Mouse (Mus musculus): ENCODE measurements around the gene Rps27l. TPM values are rescaled to one million over a fixed set of nuclear protein-coding genes. Genes with fewer than 3 reads are reported as not detected.
"Not testable (repeated sequence)": the region's sequence is repeated elsewhere in the genome, so short reads cannot be mapped to it uniquely, and the experiment has no call there.

The Rps27l gene
- total RNA-seq (2017): 82.7 and 100 TPM in 2 replicates

DNA sequence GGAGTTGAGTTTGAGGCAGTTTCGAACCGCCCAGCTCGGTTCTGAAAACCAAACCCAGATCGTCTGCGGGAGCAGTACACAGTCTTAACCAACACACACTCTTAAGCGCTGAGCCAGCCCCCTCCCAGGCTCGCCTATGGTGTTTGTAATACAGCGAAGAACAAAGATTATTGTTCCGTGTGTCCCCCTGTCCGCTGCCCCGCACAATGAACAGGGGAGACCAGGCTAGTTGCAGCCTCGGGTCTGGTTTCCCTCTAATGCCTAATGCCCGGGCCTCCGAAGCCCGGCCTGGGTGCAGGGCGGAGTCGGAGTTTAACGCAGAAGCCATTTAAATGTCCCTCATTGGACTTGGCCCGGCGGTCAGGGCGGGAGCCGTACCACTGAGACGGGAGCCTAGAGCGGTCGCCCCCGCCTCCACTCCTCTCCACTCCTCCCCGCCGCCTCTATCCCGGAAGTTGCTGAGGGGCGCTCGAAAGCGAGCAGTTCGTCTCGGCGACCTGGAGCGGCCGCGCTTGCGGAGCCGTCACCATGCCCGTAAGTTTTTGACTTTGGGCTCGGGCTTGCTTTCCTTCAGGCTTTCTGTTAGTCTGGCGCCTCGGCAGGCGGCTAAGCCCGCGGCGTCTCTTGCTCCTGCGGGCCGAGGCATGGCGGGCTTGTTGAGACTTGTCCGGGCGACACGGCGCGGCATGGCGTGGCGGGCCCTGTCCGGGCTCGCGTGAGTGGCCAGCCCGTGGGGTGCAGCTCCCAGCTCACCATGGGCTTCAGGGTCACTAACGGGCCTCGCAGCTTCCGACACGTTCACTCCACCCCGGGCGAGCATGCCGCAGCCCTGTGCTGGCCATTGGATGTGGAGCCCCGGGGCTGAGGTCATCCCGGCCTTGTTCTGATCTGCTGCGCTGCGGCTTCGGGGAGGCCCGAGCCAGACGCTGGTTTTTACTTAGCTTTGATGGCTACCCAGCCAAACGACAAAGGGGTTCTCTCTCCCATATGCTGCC is at the start of gene Rps27l:
Gene Rps27l, plus strand, starts transcription at position 440 of the 995 bp plus-strand sequence.
- peak; percentile 98 to 99 for ATAC-seq (replicated peaks in 1 of 2; ENCODE audit: insufficient read depth in 1 of 2, low FRiP score in 2 of 2, low TSS enrichment in 1 of 2, low read depth in 1 of 2, poor library complexity in 2 of 2, severe bottlenecking in 2 of 2)

GRCm38 (mm10) chr9:66896951-66897350 is 48.9 kb upstream of the Rps27l start:
- ATAC-seq (replicated peaks in 1 of 2; ENCODE audit: insufficient read depth in 1 of 2, low FRiP score in 2 of 2, low TSS enrichment in 1 of 2, low read depth in 1 of 2, poor library complexity in 2 of 2, severe bottlenecking in 2 of 2): no peak

- ATAC-seq (replicated peaks in 1 of 2; ENCODE audit: insufficient read depth in 1 of 2, low FRiP score in 2 of 2, low TSS enrichment in 1 of 2, low read depth in 1 of 2, poor library complexity in 2 of 2, severe bottlenecking in 2 of 2): peak; percentile 22 to 49; a peak in 2 of 4 replicates
Observed at GRCm38 (mm10) chr9:66897851-66898250, 48.0 kb upstream of the Rps27l start.

- no peak; a peak in 1 of 4 replicates for ATAC-seq (replicated peaks in 1 of 2; ENCODE audit: insufficient read depth in 1 of 2, low FRiP score in 2 of 2, low TSS enrichment in 1 of 2, low read depth in 1 of 2, poor library complexity in 2 of 2, severe bottlenecking in 2 of 2)
Observed at GRCm38 (mm10) chr9:66899072-66899471, 46.8 kb upstream of the Rps27l start.

DNA sequence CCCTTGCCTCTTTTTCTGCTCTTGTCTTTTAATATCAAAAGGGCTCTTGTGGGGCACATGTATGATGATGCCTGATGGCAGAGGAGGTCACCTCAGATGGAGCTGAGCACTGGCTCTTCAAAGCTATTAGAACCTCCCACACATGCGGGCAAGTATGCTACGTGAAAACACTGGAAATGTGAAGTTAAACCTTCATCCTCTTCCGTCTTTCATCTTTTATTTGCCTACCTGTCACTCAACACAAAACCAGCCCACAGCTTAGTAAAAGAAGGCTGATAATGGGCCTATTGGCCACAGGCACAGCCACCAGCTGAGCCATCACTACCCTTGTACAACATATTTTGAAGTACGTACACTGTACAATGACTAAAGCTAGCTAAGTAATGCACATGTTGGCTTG is 46.4 kb upstream of the Rps27l start:
- ATAC-seq (replicated peaks in 1 of 2; ENCODE audit: insufficient read depth in 1 of 2, low FRiP score in 2 of 2, low TSS enrichment in 1 of 2, low read depth in 1 of 2, poor library complexity in 2 of 2, severe bottlenecking in 2 of 2): no peak

DNA sequence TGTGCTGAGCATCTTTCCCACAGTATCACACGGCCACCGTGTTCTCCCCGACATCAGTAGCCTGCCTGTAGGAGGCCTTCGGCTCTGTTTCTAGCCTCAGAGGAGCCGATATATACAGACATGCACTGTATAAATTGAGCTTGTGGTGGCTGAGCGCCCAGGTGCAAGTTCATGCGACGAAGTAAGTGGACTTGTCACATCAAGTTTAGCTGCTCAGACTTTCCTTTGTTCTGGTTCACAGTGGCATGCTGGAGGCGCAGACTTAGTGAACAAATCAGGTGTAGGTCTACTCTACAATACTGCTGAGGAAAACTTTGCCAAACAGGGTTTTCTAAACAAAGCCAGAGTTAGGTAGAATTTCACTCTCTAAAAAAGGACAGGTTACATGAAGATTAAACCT is 39.9 kb upstream of the Rps27l start:
- ATAC-seq (replicated peaks in 1 of 2; ENCODE audit: insufficient read depth in 1 of 2, low FRiP score in 2 of 2, low TSS enrichment in 1 of 2, low read depth in 1 of 2, poor library complexity in 2 of 2, severe bottlenecking in 2 of 2): no peak

DNA sequence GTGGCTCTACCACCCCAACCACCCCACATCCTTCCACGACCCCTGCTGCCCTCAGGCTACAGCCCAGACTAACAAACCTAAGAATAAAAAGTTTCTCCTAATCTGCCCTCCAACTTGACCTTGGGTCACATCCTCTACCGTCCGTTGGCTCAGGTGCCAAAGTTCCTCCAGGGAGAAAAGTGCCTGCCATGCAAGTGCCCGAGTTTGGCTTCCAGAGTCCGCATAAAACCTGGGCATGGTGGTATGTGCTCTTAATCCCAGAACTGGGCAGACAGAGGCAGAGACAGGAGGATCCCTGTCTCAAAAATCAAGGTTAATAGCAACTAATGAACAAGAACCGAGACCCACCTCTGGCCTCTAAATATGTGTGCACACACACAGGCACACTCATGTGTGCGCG is 38.8 kb upstream of the Rps27l start:
- ATAC-seq (replicated peaks in 1 of 2; ENCODE audit: insufficient read depth in 1 of 2, low FRiP score in 2 of 2, low TSS enrichment in 1 of 2, low read depth in 1 of 2, poor library complexity in 2 of 2, severe bottlenecking in 2 of 2): no peak

GRCm38 (mm10) chr9:66907746-66908397 is 38.0 kb upstream of the Rps27l start:
- peak in 1 of 2 experiments; percentile 31; a peak in 2 of 4 replicates for ATAC-seq (replicated peaks in 1 of 2; ENCODE audit: insufficient read depth in 1 of 2, low FRiP score in 2 of 2, low TSS enrichment in 1 of 2, low read depth in 1 of 2, poor library complexity in 2 of 2, severe bottlenecking in 2 of 2)

DNA sequence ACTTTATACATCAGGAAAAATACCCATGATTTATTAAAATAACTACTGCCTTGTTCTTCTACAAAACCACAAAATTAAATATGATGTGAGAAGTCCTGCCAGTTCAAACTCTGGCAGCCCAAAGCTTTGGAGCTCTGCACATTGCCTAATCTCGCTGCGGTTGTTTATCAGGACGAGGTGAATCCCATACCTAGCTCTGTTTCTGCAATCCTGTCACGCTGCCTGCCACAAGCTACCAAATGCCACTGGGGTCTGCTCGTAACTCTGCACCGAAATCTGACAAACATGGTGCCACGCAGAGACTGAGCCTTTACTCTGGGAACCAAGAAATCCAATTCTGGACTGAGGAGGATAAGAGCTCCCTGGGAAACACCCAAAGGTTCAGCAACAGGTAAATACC is 36.0 kb upstream of the Rps27l start:
- no peak; a peak in 1 of 4 replicates for ATAC-seq (replicated peaks in 1 of 2; ENCODE audit: insufficient read depth in 1 of 2, low FRiP score in 2 of 2, low TSS enrichment in 1 of 2, low read depth in 1 of 2, poor library complexity in 2 of 2, severe bottlenecking in 2 of 2)

- no peak for ATAC-seq (replicated peaks in 1 of 2; ENCODE audit: insufficient read depth in 1 of 2, low FRiP score in 2 of 2, low TSS enrichment in 1 of 2, low read depth in 1 of 2, poor library complexity in 2 of 2, severe bottlenecking in 2 of 2)
Observed at GRCm38 (mm10) chr9:66910677-66911076, 35.2 kb upstream of the Rps27l start.

- no peak for ATAC-seq (replicated peaks in 1 of 2; ENCODE audit: insufficient read depth in 1 of 2, low FRiP score in 2 of 2, low TSS enrichment in 1 of 2, low read depth in 1 of 2, poor library complexity in 2 of 2, severe bottlenecking in 2 of 2)
Observed at GRCm38 (mm10) chr9:66912304-66912703, 33.6 kb upstream of the Rps27l start.

DNA sequence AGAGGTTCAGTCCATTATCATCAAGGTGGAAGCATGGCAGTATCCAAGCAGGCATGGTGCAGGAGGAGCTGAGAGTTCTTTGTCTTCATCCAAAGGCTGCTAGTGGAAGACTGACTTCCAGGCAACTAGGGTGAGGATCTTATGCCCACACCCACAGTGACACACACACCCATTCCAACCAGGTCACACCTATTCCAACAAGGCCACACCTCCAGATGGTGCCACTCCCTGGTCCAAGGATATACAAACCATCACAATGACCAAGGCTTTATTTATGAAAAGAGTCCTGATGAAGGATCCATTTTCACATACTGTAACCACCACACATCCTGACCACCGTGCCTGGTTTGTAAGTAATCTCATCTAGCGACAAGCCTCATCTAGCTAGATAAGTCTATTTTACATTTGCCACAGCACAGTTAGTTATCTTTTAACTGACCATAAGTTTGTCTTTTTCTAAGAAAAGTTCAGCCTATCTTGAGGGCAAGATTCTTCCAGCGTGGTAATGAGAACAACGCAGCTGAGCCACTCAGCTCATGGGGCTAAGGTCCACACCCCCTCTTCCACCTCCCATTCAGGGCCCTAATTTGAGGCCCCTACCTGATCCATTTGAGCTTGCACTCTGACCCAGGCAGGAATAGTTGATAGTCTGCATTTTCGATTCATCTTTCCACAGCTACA is 32.5 kb upstream of the Rps27l start:
- ATAC-seq (replicated peaks in 1 of 2; ENCODE audit: insufficient read depth in 1 of 2, low FRiP score in 2 of 2, low TSS enrichment in 1 of 2, low read depth in 1 of 2, poor library complexity in 2 of 2, severe bottlenecking in 2 of 2): not testable (repeated sequence)

DNA sequence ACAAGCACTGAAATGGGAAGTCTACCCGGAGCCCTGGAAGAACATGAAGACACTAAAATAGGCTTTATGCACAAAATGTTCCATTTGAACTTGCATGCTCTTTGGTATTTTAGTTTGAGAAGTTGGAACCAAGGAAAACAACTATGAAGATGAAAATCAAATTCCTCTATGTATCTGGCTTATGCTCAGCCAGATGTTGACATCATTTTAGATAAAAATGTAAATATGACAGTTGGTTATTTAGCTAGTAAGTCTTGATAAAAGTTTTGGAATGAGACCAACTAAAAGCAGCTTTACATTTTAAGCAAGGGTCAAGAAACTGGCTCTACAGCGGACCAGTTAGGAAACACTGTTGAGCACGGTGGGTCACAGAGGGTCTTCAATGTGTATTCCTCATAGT is 31.3 kb upstream of the Rps27l start:
- no peak for ATAC-seq (replicated peaks in 1 of 2; ENCODE audit: insufficient read depth in 1 of 2, low FRiP score in 2 of 2, low TSS enrichment in 1 of 2, low read depth in 1 of 2, poor library complexity in 2 of 2, severe bottlenecking in 2 of 2)

- peak; percentile 65 to 68 for ATAC-seq (replicated peaks in 1 of 2; ENCODE audit: insufficient read depth in 1 of 2, low FRiP score in 2 of 2, low TSS enrichment in 1 of 2, low read depth in 1 of 2, poor library complexity in 2 of 2, severe bottlenecking in 2 of 2)
Observed at GRCm38 (mm10) chr9:66915401-66915800, 30.5 kb upstream of the Rps27l start.

DNA sequence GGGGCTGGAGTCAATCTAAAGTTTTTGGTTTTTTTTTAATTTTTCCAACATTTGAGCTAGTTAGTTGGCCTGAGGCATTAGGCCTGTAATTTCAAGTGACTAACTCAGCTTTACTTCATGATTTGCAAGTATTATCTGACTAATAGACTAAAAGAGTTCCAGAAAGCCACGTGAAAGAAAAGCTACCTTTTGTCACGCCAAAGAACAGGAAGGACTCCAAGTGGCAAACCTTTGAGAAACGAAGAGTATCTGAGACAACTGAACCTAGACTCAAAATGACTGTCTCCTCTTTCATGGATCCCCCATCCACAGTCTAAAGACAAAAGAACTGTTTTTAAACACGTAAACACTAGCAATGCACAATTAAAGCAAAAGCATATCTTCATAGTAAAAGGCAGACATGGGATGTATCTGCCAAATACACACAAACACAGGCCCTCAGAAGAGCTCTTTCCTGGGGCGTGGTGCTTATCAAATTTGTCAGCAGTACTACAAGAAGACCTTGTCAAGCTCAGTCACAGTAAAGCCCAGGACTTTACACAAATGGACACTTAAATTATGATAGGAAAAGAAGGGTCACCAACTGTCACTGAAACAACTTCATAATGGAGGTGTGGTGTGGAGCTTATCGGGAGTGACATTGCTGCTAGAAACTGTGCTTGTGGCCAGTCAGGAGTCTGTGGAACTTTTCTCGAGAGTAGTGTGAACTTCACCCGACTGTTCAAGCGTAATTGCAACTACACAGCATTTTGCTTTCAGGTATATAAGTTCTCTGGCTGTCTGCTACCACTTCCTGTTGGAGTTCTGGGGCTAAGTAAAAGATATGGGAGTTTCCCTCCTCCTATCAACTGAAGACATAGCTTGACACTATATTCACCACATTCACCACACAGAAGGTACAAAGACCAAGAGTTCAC is 29.8 kb upstream of the Rps27l start:
- ATAC-seq (replicated peaks in 1 of 2; ENCODE audit: insufficient read depth in 1 of 2, low FRiP score in 2 of 2, low TSS enrichment in 1 of 2, low read depth in 1 of 2, poor library complexity in 2 of 2, severe bottlenecking in 2 of 2): peak in 1 of 2 experiments; percentile 2; a peak in 1 of 4 replicates

- no peak for ATAC-seq (replicated peaks in 1 of 2; ENCODE audit: insufficient read depth in 1 of 2, low FRiP score in 2 of 2, low TSS enrichment in 1 of 2, low read depth in 1 of 2, poor library complexity in 2 of 2, severe bottlenecking in 2 of 2)
Observed at GRCm38 (mm10) chr9:66917216-66917891, 28.5 kb upstream of the Rps27l start.
